Mouse (Mus musculus) layer of hippocampus, adult 9-11 months (tissue): Measurements from ENCODE around the gene Acss1.

Source experiments
- DNase-seq: peaks from one replicate; pipeline ENCODE4 v3.0.0; 2022

Acss1 gene

GRCm38 (mm10) chr2:150667820-150668766 is at the start of gene Acss1:
TSS of gene Acss1 (minus strand) at chr2:150668500.
- DNase-seq = no peak

GRCm38 (mm10) chr2:150712167-150712674 is 43.9 kb upstream of the Acss1 start:
- peak; percentile 33 for DNase-seq

DNA sequence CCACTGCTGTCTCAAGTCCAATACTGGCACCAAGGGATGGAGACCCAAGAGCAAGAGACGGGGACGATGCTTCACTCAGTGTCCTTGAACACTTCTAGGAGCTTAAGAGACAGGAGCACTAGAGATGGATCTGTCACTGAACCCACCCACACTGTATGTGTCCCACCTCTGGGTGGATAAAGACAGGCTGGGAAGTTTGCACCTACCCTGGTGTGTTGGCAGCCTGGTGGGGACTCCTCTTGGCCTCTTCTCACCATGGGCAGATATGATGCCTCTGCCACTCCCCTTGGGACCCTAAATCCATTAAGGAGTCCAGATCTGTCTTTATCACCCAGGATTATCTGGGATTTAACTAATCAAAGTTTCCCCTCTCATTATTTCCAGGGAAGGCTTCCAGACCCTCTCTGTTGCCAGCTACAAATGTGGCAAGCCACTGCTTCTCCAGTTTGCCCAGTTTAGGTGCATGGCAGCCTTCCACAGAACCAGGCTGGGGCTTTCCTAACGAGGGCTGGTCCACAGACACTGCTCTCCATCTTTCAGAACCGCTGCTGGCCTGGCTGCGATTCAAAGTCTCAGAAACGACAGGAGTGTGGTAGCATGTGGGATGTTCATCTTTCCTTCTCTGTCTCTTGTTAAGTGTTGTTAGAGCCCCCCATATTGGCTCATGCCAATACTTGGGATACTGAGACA is 23.3 kb upstream of the Acss1 start:
- no peak for DNase-seq

DNA sequence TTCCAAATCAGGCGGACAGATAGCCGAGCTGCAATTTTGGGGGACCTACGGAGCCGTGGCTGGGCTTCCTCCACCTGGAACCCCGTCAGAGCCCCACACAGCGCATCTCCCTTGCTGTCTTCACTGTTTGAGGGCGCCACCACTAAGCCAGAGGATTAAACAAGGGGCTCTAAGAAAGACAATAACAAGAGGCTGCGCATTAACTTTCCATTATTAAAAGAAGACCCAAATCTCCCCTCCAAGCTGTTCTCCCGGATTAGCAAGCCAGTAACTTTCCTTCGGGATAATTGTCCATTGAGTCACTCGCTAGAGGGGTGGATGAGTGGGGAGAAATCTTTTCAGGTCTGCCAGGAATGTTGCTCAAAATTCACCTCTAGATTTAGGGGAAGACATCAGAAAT is 21.9 kb upstream of the Acss1 start:
- DNase-seq = no peak

- no peak for DNase-seq
Measured at GRCm38 (mm10) chr2:150689223-150689800, 21.0 kb upstream of the Acss1 start, which contains the start of gene Vsx1. TSS of gene Vsx1 (minus strand) at chr2:150689360.

DNA sequence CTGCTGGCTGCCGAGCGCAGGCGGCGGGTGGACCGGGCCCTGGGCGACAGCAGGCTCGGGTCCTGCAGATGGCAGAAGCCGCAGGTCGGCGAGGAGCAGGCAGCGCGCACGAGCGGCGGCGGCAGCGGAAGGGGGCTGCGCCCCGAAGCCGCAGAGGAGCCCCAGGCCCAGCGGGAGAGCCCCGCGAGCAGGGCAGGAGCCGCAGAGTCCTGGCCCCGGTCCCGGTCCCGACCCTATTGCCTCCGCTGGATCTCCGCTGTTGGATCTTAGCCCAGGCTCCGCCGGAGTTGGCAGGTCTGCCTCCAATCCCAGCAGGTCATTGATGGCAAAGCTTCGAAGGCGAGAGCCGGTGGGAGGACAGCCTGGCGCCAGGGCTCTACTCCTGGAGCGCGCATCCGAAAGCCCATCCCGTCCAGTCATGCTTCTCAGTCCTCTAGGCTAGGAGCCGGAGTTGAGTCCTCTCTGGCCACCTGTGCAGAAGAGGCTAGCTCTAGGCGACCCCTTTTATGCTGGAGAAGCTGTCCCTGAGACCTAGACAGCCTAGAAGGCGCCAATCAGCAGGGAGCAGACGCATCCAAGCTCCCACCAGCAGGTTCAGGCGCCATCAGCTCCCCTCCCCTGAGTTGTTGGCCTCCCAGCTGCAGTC is 20.4 kb upstream of the Acss1 start:
- DNase-seq = peak; percentile 20

- DNase-seq = no peak
Measured at GRCm38 (mm10) chr2:150687871-150688540, 19.7 kb upstream of the Acss1 start.

- DNase-seq = no peak
Measured at GRCm38 (mm10) chr2:150685389-150685788, 17.1 kb upstream of the Acss1 start.

- no peak for DNase-seq
Measured at GRCm38 (mm10) chr2:150684451-150684850, 16.2 kb upstream of the Acss1 start.

DNA sequence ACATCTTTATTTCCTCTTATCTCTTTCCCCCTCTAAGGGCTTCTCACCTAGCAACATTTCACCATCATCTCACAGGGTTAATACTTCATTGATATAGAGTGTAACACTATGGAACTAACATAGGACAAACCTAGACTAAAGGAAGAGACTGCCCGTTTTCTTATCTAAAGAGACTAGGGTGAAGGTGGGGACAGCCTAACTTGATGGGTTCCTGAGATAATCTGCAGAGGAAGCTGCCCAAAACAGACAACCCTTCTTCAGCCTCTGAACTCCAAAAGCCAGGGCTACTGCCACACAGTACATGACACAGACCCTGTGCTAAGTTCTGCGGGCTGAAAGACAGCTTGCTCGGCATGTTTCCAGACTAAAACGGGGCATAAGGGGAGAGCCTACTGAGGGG is 13.3 kb upstream of the Acss1 start:
- DNase-seq = no peak

DNA sequence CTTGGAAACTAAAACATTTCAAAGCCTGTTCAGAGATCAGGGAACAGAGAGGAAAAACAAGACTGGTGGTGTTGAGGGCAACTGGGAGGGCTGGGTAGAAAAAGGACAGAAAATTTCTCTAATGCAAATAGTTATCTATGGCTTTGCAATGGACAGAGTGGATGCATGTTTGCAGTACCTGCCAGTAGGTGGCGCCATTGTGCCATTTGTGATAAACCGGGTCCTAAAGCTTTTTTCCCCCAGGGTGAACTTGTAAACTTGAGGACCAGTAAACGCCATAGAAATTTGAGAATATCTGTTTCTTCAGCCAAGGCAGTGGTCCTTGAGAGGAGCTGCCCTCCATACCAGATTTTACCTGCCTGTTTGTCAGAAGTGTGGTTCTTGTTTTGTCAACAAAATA is 10.1 kb upstream of the Acss1 start:
- peak; percentile 37 for DNase-seq

- no peak for DNase-seq
Measured at GRCm38 (mm10) chr2:150675525-150675924, 7.2 kb upstream of the Acss1 start.

DNA sequence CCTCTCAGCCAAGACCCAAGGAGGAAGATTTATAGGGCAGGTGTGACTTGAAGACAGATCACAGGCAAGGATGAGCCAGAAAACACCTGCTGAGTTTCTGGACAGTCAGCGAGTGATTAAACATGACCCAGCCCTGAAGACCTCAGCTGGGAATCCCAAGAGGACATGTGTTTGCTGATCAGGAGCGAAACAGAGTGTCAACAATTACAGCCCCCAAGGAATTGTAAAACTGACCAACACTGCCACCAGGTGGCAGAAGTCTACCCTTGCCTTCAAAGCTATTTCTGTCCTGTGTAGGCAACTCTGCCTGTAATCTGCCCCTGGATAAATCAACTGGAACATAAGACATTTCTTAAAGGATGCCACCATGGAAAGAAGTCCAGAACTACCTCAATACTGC is 6.6 kb upstream of the Acss1 start:
- peak; percentile 61 for DNase-seq

DNA sequence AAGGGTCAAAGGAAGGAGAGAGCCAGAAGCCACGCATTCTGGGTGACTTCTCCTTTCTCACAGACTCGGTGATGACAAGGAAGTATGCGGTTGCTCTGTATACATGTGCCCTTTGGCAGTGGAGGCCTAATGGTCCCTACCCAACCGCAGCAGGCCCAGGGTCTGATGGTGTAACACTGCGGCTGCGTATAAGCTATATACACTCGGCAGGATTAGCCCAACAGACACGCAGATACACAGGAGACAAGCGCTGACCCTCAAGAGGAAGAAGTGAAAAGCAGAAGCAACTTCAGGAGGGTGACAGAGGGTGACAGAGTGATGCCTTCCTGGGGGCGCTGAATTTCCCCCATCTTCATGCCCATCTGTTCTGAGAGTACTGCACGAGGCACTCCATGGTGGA is 5.6 kb upstream of the Acss1 start:
- DNase-seq = peak; percentile 80

DNA sequence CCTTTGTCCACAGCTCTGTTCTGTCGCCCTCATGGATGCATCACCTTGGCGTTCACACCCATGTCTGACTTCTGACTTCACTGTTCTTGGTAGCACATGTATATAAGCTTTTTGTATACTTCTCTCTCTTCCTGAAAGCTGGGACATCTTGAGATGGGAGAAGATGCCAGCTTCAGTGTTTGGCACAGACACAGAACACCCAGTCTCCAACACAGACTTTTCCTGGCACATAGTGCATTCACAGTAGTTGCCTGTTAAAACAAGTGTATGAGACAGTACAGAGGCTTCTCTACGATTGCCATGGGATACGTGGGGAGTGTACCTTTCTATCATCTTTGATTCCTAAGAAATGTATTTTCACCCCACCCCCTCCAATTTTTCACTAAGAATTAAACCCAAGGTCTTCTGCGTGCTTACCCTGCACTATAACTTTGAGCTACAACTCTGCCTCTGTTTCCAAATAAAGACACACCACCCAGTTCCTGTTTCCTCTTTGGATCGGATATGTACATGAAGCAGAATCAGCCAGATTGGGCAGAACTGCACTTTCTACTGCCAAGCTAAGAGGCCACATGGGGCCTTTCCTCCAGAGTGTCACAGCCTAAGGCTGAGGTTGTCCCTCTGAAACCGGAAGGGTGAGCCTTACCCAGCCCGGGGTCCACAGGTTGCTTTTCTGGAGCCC is 3.5 kb upstream of the Acss1 start:
- no peak for DNase-seq

- no peak for DNase-seq
Measured at GRCm38 (mm10) chr2:150670926-150671325, 2.6 kb upstream of the Acss1 start.

DNA sequence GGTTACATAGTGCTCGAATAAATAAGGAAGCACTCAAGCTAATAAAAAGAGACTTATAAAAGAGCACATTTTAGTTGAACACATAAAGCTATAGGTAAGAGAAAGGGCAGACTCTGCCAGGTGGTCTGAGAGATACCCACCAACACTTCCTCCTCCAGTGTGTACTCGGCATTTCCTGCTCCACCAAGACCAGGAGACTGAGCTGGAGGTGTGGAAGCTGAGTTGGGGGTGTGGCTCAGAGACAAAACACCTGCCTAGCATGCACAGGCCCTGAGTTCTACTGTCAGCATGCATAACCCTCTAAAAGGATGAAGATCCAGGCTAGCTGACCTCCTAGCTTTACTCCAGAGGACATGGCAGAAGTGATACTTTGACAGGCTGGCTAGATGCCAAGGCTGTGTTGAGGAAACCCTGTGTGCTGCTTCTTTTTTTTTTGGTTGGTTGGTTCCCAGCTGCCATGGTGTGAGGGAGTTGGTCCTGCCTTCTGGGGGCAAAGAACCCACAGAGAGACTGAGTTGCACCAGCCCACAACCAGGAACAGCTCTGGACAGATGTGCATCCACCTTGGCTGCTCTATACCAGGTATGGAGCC is 1.2 kb upstream of the Acss1 start:
- peak; percentile 72 for DNase-seq

GRCm38 (mm10) chr2:150668956-150669355 is 656 bp upstream of the Acss1 start:
- no peak for DNase-seq

GRCm38 (mm10) chr2:150667065-150667819 is 1.1 kb downstream of the Acss1 start:
- no peak for DNase-seq

DNA sequence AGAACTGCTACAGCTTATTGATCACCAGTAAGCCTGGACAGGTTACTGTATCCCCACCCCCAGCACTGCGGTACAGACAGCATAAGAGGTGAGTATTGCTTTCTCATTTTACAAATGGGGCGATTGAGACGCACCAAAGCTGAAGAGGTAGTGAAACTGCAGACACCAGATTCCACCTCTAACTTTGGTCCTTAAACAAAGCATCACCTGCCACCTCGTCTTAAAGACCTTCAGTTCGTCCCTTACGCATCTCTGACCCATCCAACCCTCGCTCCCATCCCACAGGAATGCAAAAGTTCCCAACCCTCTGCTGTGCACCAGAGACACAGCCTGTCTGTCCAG is 1.6 kb downstream of the Acss1 start:
- DNase-seq = no peak
